Comparison of ENCODE assay signal across 18 mouse cellular contexts in the genomic region with DNA sequence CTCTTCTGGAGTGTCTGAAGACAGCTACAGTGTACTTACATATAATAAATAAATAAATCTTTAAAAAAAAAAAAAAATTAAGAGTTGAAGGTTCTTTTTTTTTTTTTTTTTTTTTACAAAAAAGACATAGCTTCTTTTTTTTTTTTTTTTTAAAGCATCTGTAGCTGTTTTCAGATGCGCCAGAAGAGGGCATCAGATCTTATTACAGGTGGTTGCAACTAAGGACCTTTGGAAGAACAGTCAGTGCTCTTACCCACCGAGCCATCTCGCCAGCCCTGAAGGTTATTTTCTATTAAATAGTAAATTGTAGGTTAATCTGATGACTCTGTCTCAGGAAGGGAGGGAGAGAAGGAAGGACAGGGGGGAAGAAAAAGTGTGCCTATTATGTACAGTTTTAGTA. TPM values are rescaled to one million over a fixed set of nuclear protein-coding genes. Genes with fewer than 3 reads are reported as not detected.
DNase-seq lines count a peak whose midpoint lies in the region; ATAC-seq and TF ChIP-seq lines count a peak whose summit lies in the region.
"Had no signal": no experiment of that assay in that cellular context is flagged by ENCODE, and none has a peak within 500 bp of the region (broad histone marks: within the 10 kb centered on the region; RNA-seq: fewer than 3 reads in every experiment).

No protein-coding gene starts in this region.

- H3K27me3 ChIP-seq in intestine, postnatal 0 days (replicated peaks; ENCODE audit: control insufficient read depth, insufficient read depth, low read length) = no peaks in the 10 kb centered on the region
- H3K27me3 ChIP-seq in intestine, embryonic 15.5 days (replicated peaks) = no peaks in the 10 kb centered on the region
- H3K27me3 ChIP-seq in midbrain, embryonic 14.5 days (ENCODE audit: control insufficient read depth, insufficient read depth, low read length) = no peaks in the 10 kb centered on the region
- no peaks in the 10 kb centered on the region for H3K27me3 ChIP-seq in midbrain, embryonic 11.5 days (ENCODE audit: control insufficient read depth, insufficient read depth, low read length)
- H3K27me3 ChIP-seq: embryonic facial prominence, embryonic 12.5 days; forebrain, embryonic 15.5 days; lung, embryonic 15.5 days; neural tube, embryonic 13.5 days had no signal

- H3K4me3 ChIP-seq in intestine, postnatal 0 days (ENCODE audit: low read depth, low read length) = no peak overlapping the region
- H3K4me3 ChIP-seq in intestine, embryonic 15.5 days (replicated peaks) = no peak overlapping the region
- H3K4me3 ChIP-seq in midbrain, embryonic 14.5 days (replicated peaks; ENCODE audit: low read depth, low read length) = no peak overlapping the region
- no peak overlapping the region for H3K4me3 ChIP-seq in midbrain, embryonic 11.5 days (ENCODE audit: low read depth, low read length)
- H3K4me3 ChIP-seq: embryonic facial prominence, embryonic 12.5 days; forebrain, embryonic 15.5 days; limb, embryonic 10.5 days; lung, embryonic 15.5 days; midbrain, embryonic 10.5 days; neural tube, embryonic 13.5 days had no signal

- no peak overlapping the region for H3K9ac ChIP-seq in intestine, postnatal 0 days (ENCODE audit: low read depth, low read length)
- no peak overlapping the region for H3K9ac ChIP-seq in intestine, embryonic 15.5 days
- H3K9ac ChIP-seq in midbrain, embryonic 14.5 days (replicated peaks; ENCODE audit: low read length) = no peak overlapping the region
- no peak overlapping the region for H3K9ac ChIP-seq in midbrain, embryonic 11.5 days (ENCODE audit: low read length)
- H3K9ac ChIP-seq: embryonic facial prominence, embryonic 12.5 days; forebrain, embryonic 15.5 days; lung, embryonic 15.5 days; neural tube, embryonic 13.5 days had no signal

- peak; percentile 29; the same call in 1 of the 2 replicates for TF ChIP-seq CTCF in intestine, postnatal 0 days (IDR thresholded peaks at IDR 0.05; ENCODE audit: low read depth)

- H3K27ac ChIP-seq in intestine, postnatal 0 days (ENCODE audit: low read depth, low read length) = no peak overlapping the region
- H3K27ac ChIP-seq in intestine, embryonic 15.5 days = no peak overlapping the region
- no peak overlapping the region for H3K27ac ChIP-seq in midbrain, embryonic 14.5 days (replicated peaks; ENCODE audit: low read depth, low read length)
- H3K27ac ChIP-seq in midbrain, embryonic 11.5 days (ENCODE audit: low read depth, low read length) = no peak overlapping the region
- H3K27ac ChIP-seq: embryonic facial prominence, embryonic 12.5 days; forebrain, embryonic 15.5 days; limb, embryonic 10.5 days; lung, embryonic 15.5 days; midbrain, embryonic 10.5 days; neural tube, embryonic 13.5 days had no signal

- no peak for ATAC-seq in intestine, postnatal 0 days
- ATAC-seq in intestine, embryonic 15.5 days = no peak
- ATAC-seq in midbrain, embryonic 14.5 days (ENCODE audit: low FRiP score, low TSS enrichment) = no peak
- no peak for ATAC-seq in midbrain, embryonic 11.5 days (ENCODE audit: low FRiP score)
- no peak for ATAC-seq in activated CD4-positive, CD25-positive, alpha-beta regulatory T cell, adult 4 months
- ATAC-seq: forebrain, embryonic 15.5 days had no signal

- H3K4me2 ChIP-seq in intestine, postnatal 0 days (replicated peaks; ENCODE audit: low read depth) = no peak overlapping the region
- no peak overlapping the region for H3K4me2 ChIP-seq in intestine, embryonic 15.5 days (replicated peaks)
- no peak overlapping the region for H3K4me2 ChIP-seq in midbrain, embryonic 14.5 days (ENCODE audit: low read length)
- no peak overlapping the region for H3K4me2 ChIP-seq in midbrain, embryonic 11.5 days
- H3K4me2 ChIP-seq: embryonic facial prominence, embryonic 12.5 days; forebrain, embryonic 15.5 days; lung, embryonic 15.5 days; neural tube, embryonic 13.5 days had no signal

- peak; percentile 19 for DNase-seq in midbrain, embryonic 14.5 days
- DNase-seq in midbrain, embryonic 11.5 days (ENCODE audit: low spot score, missing footprints) = no peak
- peak; percentile 54 for DNase-seq in ES-CJ7 (ENCODE audit: low read depth, low spot score)
- peak; percentile 4 for DNase-seq in c-Kit-positive CD71-positive TER-119-negative erythroid progenitor cells, embryonic 14.5 days (ENCODE audit: low read depth)
- DNase-seq in cerebellum, postnatal 25 days = no peak
- DNase-seq: adrenal gland, postnatal 25 days; cerebellum, adult 8-10 months; gastrocnemius, postnatal 14 days; right cerebral cortex, postnatal 14 days had no signal

- no peaks in the 10 kb centered on the region for H3K9me3 ChIP-seq in intestine, postnatal 0 days (ENCODE audit: control insufficient read depth)
- no peaks in the 10 kb centered on the region for H3K9me3 ChIP-seq in intestine, embryonic 15.5 days
- H3K9me3 ChIP-seq in midbrain, embryonic 14.5 days (ENCODE audit: control insufficient read depth, low read length) = no peaks in the 10 kb centered on the region
- H3K9me3 ChIP-seq in midbrain, embryonic 11.5 days (ENCODE audit: control insufficient read depth, low read length) = no peaks in the 10 kb centered on the region
- H3K9me3 ChIP-seq: embryonic facial prominence, embryonic 12.5 days; forebrain, embryonic 15.5 days; limb, embryonic 10.5 days; lung, embryonic 15.5 days; midbrain, embryonic 10.5 days; neural tube, embryonic 13.5 days had no signal

- WGBS in intestine, postnatal 0 days = 68% methylated on average over 3 of the region's 3 CpGs
- 80% methylated on average over 3 of the region's 3 CpGs for WGBS in intestine, embryonic 15.5 days
- 86% methylated on average over 3 of the region's 3 CpGs for WGBS in midbrain, embryonic 14.5 days
- 91% methylated on average over 3 of the region's 3 CpGs for WGBS in midbrain, embryonic 11.5 days

- peaks cover 67% of the 10 kb centered on the region for H3K36me3 ChIP-seq in intestine, postnatal 0 days (ENCODE audit: control insufficient read depth, insufficient read depth)
- peaks cover 31% of the 10 kb centered on the region for H3K36me3 ChIP-seq in intestine, embryonic 15.5 days
- peaks cover 69% of the 10 kb centered on the region for H3K36me3 ChIP-seq in midbrain, embryonic 14.5 days (ENCODE audit: control insufficient read depth, insufficient read depth, low read length)
- H3K36me3 ChIP-seq in midbrain, embryonic 11.5 days (ENCODE audit: control insufficient read depth, insufficient read depth, low read length) = peaks cover 22% of the 10 kb centered on the region

- no peaks in the 10 kb centered on the region for H3K4me1 ChIP-seq in intestine, postnatal 0 days (replicated peaks; ENCODE audit: control insufficient read depth, insufficient read depth, low read length)
- H3K4me1 ChIP-seq in intestine, embryonic 15.5 days (replicated peaks) = no peaks in the 10 kb centered on the region
- H3K4me1 ChIP-seq in midbrain, embryonic 14.5 days (ENCODE audit: control insufficient read depth, insufficient read depth, low read length) = no peaks in the 10 kb centered on the region
- H3K4me1 ChIP-seq in midbrain, embryonic 11.5 days (ENCODE audit: control insufficient read depth, insufficient read depth, low read length) = no peaks in the 10 kb centered on the region
- H3K4me1 ChIP-seq: embryonic facial prominence, embryonic 12.5 days; forebrain, embryonic 15.5 days; limb, embryonic 10.5 days; lung, embryonic 15.5 days; midbrain, embryonic 10.5 days; neural tube, embryonic 13.5 days had no signal

RNA-seq across cellular contexts. Expression of gene Prelid1, which starts 31.4 kb away (rescaled TPM):
- polyA plus RNA-seq in intestine, postnatal 0 days (2015; fragmentation: Nextera tagmentation; extraction: Ambion mirVana) = 540 and 567 TPM in 2 replicates
- 543 and 576 TPM in 2 replicates for polyA plus RNA-seq in intestine, embryonic 15.5 days (2015; fragmentation: Nextera tagmentation; extraction: Ambion mirVana)
- 325 and 336 TPM in 2 replicates for polyA plus RNA-seq in midbrain, embryonic 14.5 days (2014; fragmentation: Nextera tagmentation; extraction: Ambion mirVana)
- 404 and 434 TPM in 2 replicates for polyA plus RNA-seq in midbrain, embryonic 11.5 days (2014; fragmentation: Nextera tagmentation; extraction: Ambion mirVana)
- polyA plus RNA-seq in activated CD4-positive, CD25-positive, alpha-beta regulatory T cell, adult 4 months (2017; shearing (Covaris generic)) = 100 to 1,000 TPM; 282 to 313 TPM

RNA-seq across cellular contexts. Expression of gene Rab24, which starts 32.9 kb away (rescaled TPM):
- 142 and 156 TPM in 2 replicates for polyA plus RNA-seq in intestine, postnatal 0 days (2015; fragmentation: Nextera tagmentation; extraction: Ambion mirVana)
- polyA plus RNA-seq in intestine, embryonic 15.5 days (2015; fragmentation: Nextera tagmentation; extraction: Ambion mirVana) = 83.2 and 101 TPM in 2 replicates
- 108 and 114 TPM in 2 replicates for polyA plus RNA-seq in midbrain, embryonic 14.5 days (2014; fragmentation: Nextera tagmentation; extraction: Ambion mirVana)
- 87.9 and 88.0 TPM in 2 replicates for polyA plus RNA-seq in midbrain, embryonic 11.5 days (2014; fragmentation: Nextera tagmentation; extraction: Ambion mirVana)
- polyA plus RNA-seq in activated CD4-positive, CD25-positive, alpha-beta regulatory T cell, adult 4 months (2017; shearing (Covaris generic)) = 10 to 100 TPM; 10.3 to 13.3 TPM

RNA-seq across cellular contexts. Expression of gene Mxd3, which starts 40.8 kb away (rescaled TPM):
- 7.8 and 8.5 TPM in 2 replicates for polyA plus RNA-seq in intestine, postnatal 0 days (2015; fragmentation: Nextera tagmentation; extraction: Ambion mirVana)
- 22.3 and 26.0 TPM in 2 replicates for polyA plus RNA-seq in intestine, embryonic 15.5 days (2015; fragmentation: Nextera tagmentation; extraction: Ambion mirVana)
- polyA plus RNA-seq in midbrain, embryonic 14.5 days (2014; fragmentation: Nextera tagmentation; extraction: Ambion mirVana) = 9.9 and 12.1 TPM in 2 replicates
- 26.9 and 30.6 TPM in 2 replicates for polyA plus RNA-seq in midbrain, embryonic 11.5 days (2014; fragmentation: Nextera tagmentation; extraction: Ambion mirVana)
- 10 to 100 TPM in 1 of 2 experiments, 1 to 10 TPM in 1; 9.2 to 12.4 TPM for polyA plus RNA-seq in activated CD4-positive, CD25-positive, alpha-beta regulatory T cell, adult 4 months (2017; shearing (Covaris generic))

Comparison
In these comparisons a context has a peak if more than half of its experiments do, and no peak if none do; other contexts are left out.
1. DNase-seq: peak in midbrain, embryonic 14.5 days (single experiment), ES-CJ7 (single experiment) and c-Kit-positive CD71-positive TER-119-negative erythroid progenitor cells, embryonic 14.5 days (single experiment); none in midbrain, embryonic 11.5 days (single experiment) and cerebellum, postnatal 25 days (0 of 2).